Mouse (Mus musculus): ENCODE results near the gene Dzip1l. TPM values are rescaled to one million over a fixed set of nuclear protein-coding genes. Genes with fewer than 3 reads are reported as not detected.
A peak's percentile ranks its signal among the peaks of the same experiment; 100 is the strongest.

The Dzip1l gene
- polyA plus RNA-seq, 1 experiment from 2014 or later = 29.9 TPM

- peaks cover 37% of the 10 kb centered on the region for H3K36me3 ChIP-seq
- WGBS = under 1% methylated on average over 11 of the region's 11 CpGs
- peak overlapping the region; percentile 94 for H3K27ac ChIP-seq
- H3K4me3 ChIP-seq = peak overlapping the region; percentile 74
- peaks cover 34% of the 10 kb centered on the region for H3K4me1 ChIP-seq
- H3K9me3 ChIP-seq (replicated peaks) = no peaks in the 10 kb centered on the region
- DNase-seq (ENCODE audit: low spot score) = peak; percentile 62
- no peaks in the 10 kb centered on the region for H3K27me3 ChIP-seq (ENCODE audit: low read depth, poor library complexity, severe bottlenecking)
Measured at GRCm38 (mm10) chr9:99630071-99630470, 775 bp downstream of the Dzip1l start.

- Histone ChIP-seq H3K36me3 (peaks cover 43% of the 10 kb centered on the region), H3K4me1 (peaks cover 34% of the 10 kb centered on the region), H3K4me3 (peak overlapping the region; percentile 74), H3K9me3 (replicated peaks) (no peaks in the 10 kb centered on the region), H3K27ac (peak overlapping the region; percentile 94), H3K27me3 (ENCODE audit: low read depth, poor library complexity, severe bottlenecking) (no peaks in the 10 kb centered on the region)
- 59% methylated on average over 9 of the region's 9 CpGs for WGBS
- peak; percentile 34 for DNase-seq (ENCODE audit: low spot score)
Measured at GRCm38 (mm10) chr9:99630528-99631125, 1.3 kb downstream of the Dzip1l start.

GRCm38 (mm10) chr9:99631781-99632180, 2.5 kb downstream of the Dzip1l start:
- Histone ChIP-seq H3K4me3 (no peak overlapping the region), H3K4me1 (peaks cover 34% of the 10 kb centered on the region), H3K9me3 (replicated peaks) (no peaks in the 10 kb centered on the region), H3K36me3 (peaks cover 54% of the 10 kb centered on the region), H3K27ac (no peak overlapping the region), H3K27me3 (ENCODE audit: low read depth, poor library complexity, severe bottlenecking) (no peaks in the 10 kb centered on the region)
- DNase-seq (ENCODE audit: low spot score) = no peak
- 53% methylated on average over 2 of the region's 2 CpGs for WGBS

GRCm38 (mm10) chr9:99632264-99632663, 3.0 kb downstream of the Dzip1l start:
- Histone ChIP-seq H3K4me1 (peaks cover 34% of the 10 kb centered on the region), H3K4me3 (no peak overlapping the region), H3K27ac (no peak overlapping the region), H3K27me3 (ENCODE audit: low read depth, poor library complexity, severe bottlenecking) (no peaks in the 10 kb centered on the region), H3K9me3 (replicated peaks) (no peaks in the 10 kb centered on the region), H3K36me3 (peaks cover 59% of the 10 kb centered on the region)
- WGBS = 78% methylated on average over 8 of the region's 8 CpGs
- no peak for DNase-seq (ENCODE audit: low spot score)

GRCm38 (mm10) chr9:99636776-99637175, 7.5 kb downstream of the Dzip1l start:
- peaks cover 6% of the 10 kb centered on the region for H3K4me1 ChIP-seq
- DNase-seq (ENCODE audit: low spot score) = no peak
- WGBS = 98% methylated on average over 1 of the region's 1 CpGs
- no peak overlapping the region for H3K4me3 ChIP-seq
- no peaks in the 10 kb centered on the region for H3K27me3 ChIP-seq (ENCODE audit: low read depth, poor library complexity, severe bottlenecking)
- H3K9me3 ChIP-seq (replicated peaks) = no peaks in the 10 kb centered on the region
- no peak overlapping the region for H3K27ac ChIP-seq
- H3K36me3 ChIP-seq = peaks cover 95% of the 10 kb centered on the region

GRCm38 (mm10) chr9:99637227-99637626, 7.9 kb downstream of the Dzip1l start:
- peaks cover 2% of the 10 kb centered on the region; the same call in 1 of the 2 replicates for H3K4me1 ChIP-seq
- H3K36me3 ChIP-seq = peaks cover 97% of the 10 kb centered on the region
- H3K9me3 ChIP-seq (replicated peaks) = no peaks in the 10 kb centered on the region
- no peak for DNase-seq (ENCODE audit: low spot score)
- 96% methylated on average over 17 of the region's 17 CpGs for WGBS
- no peak overlapping the region for H3K4me3 ChIP-seq
- no peaks in the 10 kb centered on the region for H3K27me3 ChIP-seq (ENCODE audit: low read depth, poor library complexity, severe bottlenecking)
- no peak overlapping the region for H3K27ac ChIP-seq

GRCm38 (mm10) chr9:99637736-99638135, 8.4 kb downstream of the Dzip1l start:
- no peak for DNase-seq (ENCODE audit: low spot score)
- 96% methylated on average over 13 of the region's 13 CpGs for WGBS
- Histone ChIP-seq H3K36me3 (peaks cover 96% of the 10 kb centered on the region), H3K9me3 (replicated peaks) (no peaks in the 10 kb centered on the region), H3K4me1 (no peaks in the 10 kb centered on the region), H3K27me3 (ENCODE audit: low read depth, poor library complexity, severe bottlenecking) (no peaks in the 10 kb centered on the region), H3K27ac (no peak overlapping the region), H3K4me3 (no peak overlapping the region)

- Histone ChIP-seq H3K4me3 (no peak overlapping the region), H3K4me1 (no peaks in the 10 kb centered on the region), H3K9me3 (replicated peaks) (no peaks in the 10 kb centered on the region), H3K27ac (no peak overlapping the region), H3K27me3 (ENCODE audit: low read depth, poor library complexity, severe bottlenecking) (no peaks in the 10 kb centered on the region), H3K36me3 (peaks cover 92% of the 10 kb centered on the region)
- WGBS = 93% methylated on average over 5 of the region's 5 CpGs
- DNase-seq (ENCODE audit: low spot score) = no peak
Measured at GRCm38 (mm10) chr9:99639957-99640356, 10.7 kb downstream of the Dzip1l start.

- no peak overlapping the region for H3K4me3 ChIP-seq
- H3K27me3 ChIP-seq (ENCODE audit: low read depth, poor library complexity, severe bottlenecking) = no peaks in the 10 kb centered on the region
- 95% methylated on average over 6 of the region's 6 CpGs for WGBS
- DNase-seq (ENCODE audit: low spot score) = no peak
- H3K4me1 ChIP-seq = no peaks in the 10 kb centered on the region
- H3K27ac ChIP-seq = no peak overlapping the region
- H3K36me3 ChIP-seq = peaks cover 93% of the 10 kb centered on the region
- no peaks in the 10 kb centered on the region for H3K9me3 ChIP-seq (replicated peaks)
Measured at GRCm38 (mm10) chr9:99645416-99645815, 16.1 kb downstream of the Dzip1l start.

- no peak overlapping the region for H3K4me3 ChIP-seq
- DNase-seq (ENCODE audit: low spot score) = no peak
- WGBS = 94% methylated on average over 6 of the region's 6 CpGs
- H3K27me3 ChIP-seq (ENCODE audit: low read depth, poor library complexity, severe bottlenecking) = no peaks in the 10 kb centered on the region
- H3K4me1 ChIP-seq = no peaks in the 10 kb centered on the region
- H3K36me3 ChIP-seq = peaks cover 95% of the 10 kb centered on the region
- H3K9me3 ChIP-seq (replicated peaks) = no peaks in the 10 kb centered on the region
- no peak overlapping the region for H3K27ac ChIP-seq
Measured at GRCm38 (mm10) chr9:99646102-99646501, 16.8 kb downstream of the Dzip1l start.

- Histone ChIP-seq H3K4me3 (no peak overlapping the region), H3K27ac (no peak overlapping the region), H3K9me3 (replicated peaks) (no peaks in the 10 kb centered on the region), H3K27me3 (ENCODE audit: low read depth, poor library complexity, severe bottlenecking) (no peaks in the 10 kb centered on the region), H3K4me1 (no peaks in the 10 kb centered on the region), H3K36me3 (peaks cover 97% of the 10 kb centered on the region)
- WGBS = 88% methylated on average over 10 of the region's 10 CpGs
- no peak for DNase-seq (ENCODE audit: low spot score)
Measured at GRCm38 (mm10) chr9:99660756-99661155, 31.5 kb downstream of the Dzip1l start.

GRCm38 (mm10) chr9:99661606-99662166, 32.4 kb downstream of the Dzip1l start:
- Histone ChIP-seq H3K4me1 (no peaks in the 10 kb centered on the region), H3K4me3 (no peak overlapping the region), H3K9me3 (replicated peaks) (no peaks in the 10 kb centered on the region), H3K27me3 (ENCODE audit: low read depth, poor library complexity, severe bottlenecking) (no peaks in the 10 kb centered on the region), H3K36me3 (peaks cover 97% of the 10 kb centered on the region), H3K27ac (no peak overlapping the region)
- DNase-seq (ENCODE audit: low spot score) = no peak
- 83% methylated on average over 16 of the region's 16 CpGs for WGBS

GRCm38 (mm10) chr9:99662406-99662805, 33.1 kb downstream of the Dzip1l start:
- no peak overlapping the region for H3K4me3 ChIP-seq
- no peaks in the 10 kb centered on the region for H3K9me3 ChIP-seq (replicated peaks)
- H3K27me3 ChIP-seq (ENCODE audit: low read depth, poor library complexity, severe bottlenecking) = no peaks in the 10 kb centered on the region
- WGBS = 31% methylated on average over 7 of the region's 7 CpGs
- H3K36me3 ChIP-seq = peaks cover 97% of the 10 kb centered on the region
- H3K4me1 ChIP-seq = no peaks in the 10 kb centered on the region
- no peak overlapping the region for H3K27ac ChIP-seq
- peak; percentile 86 for DNase-seq (ENCODE audit: low spot score)

- H3K4me3 ChIP-seq = no peak overlapping the region
- no peak overlapping the region for H3K27ac ChIP-seq
- DNase-seq (ENCODE audit: low spot score) = no peak
- no peaks in the 10 kb centered on the region for H3K9me3 ChIP-seq (replicated peaks)
- no peaks in the 10 kb centered on the region for H3K27me3 ChIP-seq (ENCODE audit: low read depth, poor library complexity, severe bottlenecking)
- H3K4me1 ChIP-seq = no peaks in the 10 kb centered on the region
- H3K36me3 ChIP-seq = peaks cover 97% of the 10 kb centered on the region
- WGBS = 92% methylated on average over 10 of the region's 10 CpGs
Measured at GRCm38 (mm10) chr9:99662887-99663286, 33.6 kb downstream of the Dzip1l start.

All from limb, embryonic 10.5 days (tissue).